10 mouse cellular contexts compared by ENCODE assay signal in genomic region chr5:125461868-125462445, GRCm38 (mm10). TPM values are rescaled to one million over a fixed set of nuclear protein-coding genes. Genes with fewer than 3 reads are reported as not detected.
DNase-seq lines count a peak whose midpoint lies in the region; ATAC-seq and TF ChIP-seq lines count a peak whose summit lies in the region.
"Had no signal": no experiment of that assay in that cellular context is flagged by ENCODE, and none has a peak within 500 bp of the region (broad histone marks: within the 10 kb centered on the region; RNA-seq: fewer than 3 reads in every experiment).

No protein-coding gene starts in this region.

- H3K36me3 ChIP-seq in heart, postnatal 0 days (replicated peaks; ENCODE audit: control insufficient read depth, insufficient read depth, low read length) = no peaks in the 10 kb centered on the region
- no peaks in the 10 kb centered on the region for H3K36me3 ChIP-seq in liver, postnatal 0 days (replicated peaks; ENCODE audit: insufficient read depth, low read length)
- H3K36me3 ChIP-seq in hindbrain, embryonic 14.5 days (replicated peaks; ENCODE audit: control insufficient read depth, insufficient read depth) = no peaks in the 10 kb centered on the region

- H3K4me1 ChIP-seq in cerebellum, adult 2 months (ENCODE audit: control insufficient read depth, insufficient read depth, low read length) = peaks cover 3% of the 10 kb centered on the region; the same call in 1 of the 2 replicates
- 0 out of 2 replicates have a peak, but pooled peaks cover 5% of the 10 kb centered on the region for H3K4me1 ChIP-seq in heart, postnatal 0 days (ENCODE audit: control insufficient read depth, insufficient read depth)
- H3K4me1 ChIP-seq in liver, postnatal 0 days (ENCODE audit: insufficient read depth) = peaks cover 10% of the 10 kb centered on the region
- H3K4me1 ChIP-seq in hindbrain, embryonic 14.5 days (replicated peaks; ENCODE audit: control insufficient read depth, insufficient read depth, low read length) = 0 out of 2 replicates have a peak, but pooled peaks cover 5% of the 10 kb centered on the region
- H3K4me1 ChIP-seq: limb, embryonic 12.5 days had no signal

- TF ChIP-seq CTCF in cerebellum, adult 2 months (IDR thresholded peaks at IDR 0.05; ENCODE audit: borderline replicate concordance, insufficient read depth, low read depth, low read length) = peak; percentile 72
- peak; percentile 66 for TF ChIP-seq CTCF in heart, postnatal 0 days (IDR thresholded peaks at IDR 0.05; ENCODE audit: low read depth)
- peak; percentile 77 for TF ChIP-seq CTCF in liver, postnatal 0 days (IDR thresholded peaks at IDR 0.05; ENCODE audit: low read depth)

- TF ChIP-seq EP300 in heart, postnatal 0 days (IDR thresholded peaks at IDR 0.05; ENCODE audit: low read depth) = no peak
- no peak for TF ChIP-seq EP300 in liver, postnatal 0 days (IDR thresholded peaks at IDR 0.05; ENCODE audit: low read depth)

- peak; percentile 53 to 58 for DNase-seq in cerebellum, adult 2 months
- DNase-seq in cerebellum, adult 11-12 months = no peak
- peak; percentile 35 for DNase-seq in ovary, adult 18-20 months (ENCODE audit: low spot score)
- DNase-seq in ovary, postnatal 10 days (ENCODE audit: low spot score) = no peak
- no peak for DNase-seq in heart, postnatal 0 days (ENCODE audit: low spot score)
- DNase-seq in liver, postnatal 0 days = peak; percentile 65
- DNase-seq in spleen, adult 18-20 months = peak; percentile 39 to 65
- no peak for DNase-seq in hindbrain, embryonic 14.5 days (ENCODE audit: low spot score)

- WGBS in cerebellum, adult 2 months = 13% methylated on average over 10 of the region's 10 CpGs
- WGBS in heart, postnatal 0 days = 27% methylated on average over 10 of the region's 10 CpGs
- 24% methylated on average over 10 of the region's 10 CpGs for WGBS in liver, postnatal 0 days (ENCODE audit: insufficient replicate concordance)
- 54% methylated on average over 10 of the region's 10 CpGs for WGBS in hindbrain, embryonic 14.5 days

- H3K4me2 ChIP-seq in heart, postnatal 0 days (ENCODE audit: low read depth, low read length) = no peak overlapping the region
- H3K4me2 ChIP-seq in liver, postnatal 0 days (ENCODE audit: low read depth, low read length) = no peak overlapping the region
- no peak overlapping the region for H3K4me2 ChIP-seq in hindbrain, embryonic 14.5 days (replicated peaks)
- H3K4me2 ChIP-seq: limb, embryonic 12.5 days had no signal

- no peak overlapping the region for H3K27ac ChIP-seq in cerebellum, adult 2 months (ENCODE audit: insufficient read depth, low read length)
- no peak overlapping the region for H3K27ac ChIP-seq in heart, postnatal 0 days (ENCODE audit: low read depth)
- no peak overlapping the region for H3K27ac ChIP-seq in liver, postnatal 0 days (ENCODE audit: low read depth)
- no peak overlapping the region for H3K27ac ChIP-seq in hindbrain, embryonic 14.5 days
- H3K27ac ChIP-seq: limb, embryonic 12.5 days had no signal

- no peak for TF ChIP-seq POLR2A in cerebellum, adult 2 months (IDR thresholded peaks at IDR 0.05; ENCODE audit: borderline replicate concordance, insufficient read depth, low read length)

- H3K27me3 ChIP-seq in cerebellum, adult 2 months (ENCODE audit: control insufficient read depth, insufficient read depth, low read length) = no peaks in the 10 kb centered on the region
- no peaks in the 10 kb centered on the region for H3K27me3 ChIP-seq in heart, postnatal 0 days (ENCODE audit: control insufficient read depth, insufficient read depth, low read length)
- no peaks in the 10 kb centered on the region for H3K27me3 ChIP-seq in liver, postnatal 0 days (ENCODE audit: insufficient read depth, low read length)
- H3K27me3 ChIP-seq in hindbrain, embryonic 14.5 days (ENCODE audit: control insufficient read depth, insufficient read depth, low read length) = no peaks in the 10 kb centered on the region
- H3K27me3 ChIP-seq: limb, embryonic 12.5 days had no signal

- no peak for ATAC-seq in heart, postnatal 0 days (ENCODE audit: insufficient read depth, low read depth)
- no peak for ATAC-seq in liver, postnatal 0 days
- no peak for ATAC-seq in hindbrain, embryonic 14.5 days (ENCODE audit: low FRiP score)

- H3K4me3 ChIP-seq in cerebellum, adult 2 months (replicated peaks; ENCODE audit: insufficient read depth, low read depth, low read length) = no peak overlapping the region
- H3K4me3 ChIP-seq in heart, postnatal 0 days (ENCODE audit: low read depth, low read length) = no peak overlapping the region
- H3K4me3 ChIP-seq in liver, postnatal 0 days (ENCODE audit: low read depth, low read length) = no peak overlapping the region
- no peak overlapping the region for H3K4me3 ChIP-seq in hindbrain, embryonic 14.5 days (replicated peaks; ENCODE audit: low read length)
- H3K4me3 ChIP-seq: erythroblast, embryonic 14.5 days; limb, embryonic 12.5 days had no signal

- no peak overlapping the region for H3K9ac ChIP-seq in heart, postnatal 0 days (replicated peaks; ENCODE audit: low read depth, low read length)
- no peak overlapping the region for H3K9ac ChIP-seq in liver, postnatal 0 days (replicated peaks)
- no peak overlapping the region for H3K9ac ChIP-seq in hindbrain, embryonic 14.5 days
- H3K9ac ChIP-seq: limb, embryonic 12.5 days had no signal

- no peaks in the 10 kb centered on the region for H3K9me3 ChIP-seq in heart, postnatal 0 days (replicated peaks; ENCODE audit: control insufficient read depth, low read length)
- H3K9me3 ChIP-seq in liver, postnatal 0 days (ENCODE audit: low read length) = no peaks in the 10 kb centered on the region
- no peaks in the 10 kb centered on the region for H3K9me3 ChIP-seq in hindbrain, embryonic 14.5 days (ENCODE audit: control insufficient read depth, low read length)
- H3K9me3 ChIP-seq: limb, embryonic 12.5 days had no signal

RNA-seq across cellular contexts. Expression of gene Aacs, which starts 13.7 kb away (rescaled TPM):
- polyA plus RNA-seq in cerebellum, adult 2 months (2012; rRNA removed) = 47.4 and 48.5 TPM in 2 replicates
- 6.7 and 13.9 TPM in 2 replicates for total RNA-seq in heart, postnatal 0 days (2014; rRNA removed; ENCODE audit: low replicate concordance)
- polyA plus RNA-seq in heart, postnatal 0 days (2015; fragmentation: Nextera tagmentation; extraction: Ambion mirVana) = 4.8 and 5.4 TPM in 2 replicates
- 3.8 and 4.6 TPM in 2 replicates for polyA plus RNA-seq in liver, postnatal 0 days (2015; fragmentation: Nextera tagmentation; extraction: Ambion mirVana)
- polyA plus RNA-seq in hindbrain, embryonic 14.5 days (2014; fragmentation: Nextera tagmentation; extraction: Ambion mirVana) = 75.5 and 98.4 TPM in 2 replicates

RNA-seq across cellular contexts. Expression of gene Bri3bp, which starts 20.6 kb away (rescaled TPM):
- 37.1 and 39.1 TPM in 2 replicates for polyA plus RNA-seq in cerebellum, adult 2 months (2012; rRNA removed)
- total RNA-seq in heart, postnatal 0 days (2014; rRNA removed; ENCODE audit: low replicate concordance) = 27.8 and 41.5 TPM in 2 replicates
- 59.2 and 65.8 TPM in 2 replicates for polyA plus RNA-seq in heart, postnatal 0 days (2015; fragmentation: Nextera tagmentation; extraction: Ambion mirVana)
- 20.2 and 20.9 TPM in 2 replicates for polyA plus RNA-seq in liver, postnatal 0 days (2015; fragmentation: Nextera tagmentation; extraction: Ambion mirVana)
- 34.3 and 36.7 TPM in 2 replicates for polyA plus RNA-seq in hindbrain, embryonic 14.5 days (2014; fragmentation: Nextera tagmentation; extraction: Ambion mirVana)

RNA-seq across cellular contexts. Expression of gene Dhx37, which starts 28.0 kb away (rescaled TPM):
- 19.6 and 21.4 TPM in 2 replicates for polyA plus RNA-seq in cerebellum, adult 2 months (2012; rRNA removed)
- total RNA-seq in heart, postnatal 0 days (2014; rRNA removed; ENCODE audit: low replicate concordance) = 5.9 and 16.2 TPM in 2 replicates
- polyA plus RNA-seq in heart, postnatal 0 days (2015; fragmentation: Nextera tagmentation; extraction: Ambion mirVana) = 5.5 and 6.8 TPM in 2 replicates
- polyA plus RNA-seq in liver, postnatal 0 days (2015; fragmentation: Nextera tagmentation; extraction: Ambion mirVana) = 3.3 and 3.4 TPM in 2 replicates
- 6.8 and 10.2 TPM in 2 replicates for polyA plus RNA-seq in hindbrain, embryonic 14.5 days (2014; fragmentation: Nextera tagmentation; extraction: Ambion mirVana)

Comparison
In these comparisons a context has a peak if more than half of its experiments do, and no peak if none do; other contexts are left out.
1. DNase-seq: peak in cerebellum, adult 2 months (2 of 2), ovary, adult 18-20 months (single experiment), liver, postnatal 0 days (single experiment) and spleen, adult 18-20 months (2 of 2); none in cerebellum, adult 11-12 months (single experiment), ovary, postnatal 10 days (single experiment), heart, postnatal 0 days (single experiment) and hindbrain, embryonic 14.5 days (single experiment).
2. Peak in every context shown above with its lines, with median percentiles within 50 percentile points of each other: CTCF ChIP-seq.